Mouse (Mus musculus) liver, embryonic 13.5 days (tissue): ENCODE results near the gene Acnat1. TPM values are rescaled to one million over a fixed set of nuclear protein-coding genes. Genes with fewer than 3 reads are reported as not detected.
"Not testable (repeated sequence)": the region's sequence is repeated elsewhere in the genome, so short reads cannot be mapped to it uniquely, and the experiment has no call there.

Experiments
- ATAC-seq: fragments of 200-750 bp; cut with Nextera tagmentation; 2 replicates; pipeline ENCODE4 v1.8.0; 2017; ENCODE audit warnings: low read depth, mild to moderate bottlenecking, moderate number of reproducible peaks, moderate library complexity
- DNase-seq: peaks from one replicate; pipeline ENCODE4 v3.0.0; 2022
- H3K27ac ChIP-seq: fragments of 300-500 bp; sonication (generic); 2 replicates; pipeline ENCODE4 v1.5.1; 2015; ENCODE audit warnings: moderate library complexity, mild to moderate bottlenecking, inconsistent platforms
- H3K27me3 ChIP-seq: fragments of 300-500 bp; sonication (generic); 2 replicates; pipeline ENCODE4 v1.6.1; 2015; ENCODE audit warnings: mild to moderate bottlenecking, inconsistent platforms
- H3K36me3 ChIP-seq: fragments of 300-500 bp; sonication (generic); 2 replicates; pipeline ENCODE4 v1.6.1; 2015; ENCODE audit warnings: mild to moderate bottlenecking, inconsistent platforms
- H3K4me1 ChIP-seq: fragments of 300-500 bp; sonication (generic); replicated peaks from 2 replicates; pipeline ENCODE4 v1.6.1; 2015; ENCODE audit warnings: inconsistent platforms
- H3K4me2 ChIP-seq: fragments of 300-500 bp; sonication (generic); 2 replicates; pipeline ENCODE4 v1.6.1; 2015; ENCODE audit warnings: inconsistent platforms, mild to moderate bottlenecking, moderate library complexity
- H3K4me3 ChIP-seq: fragments of 300-500 bp; sonication (generic); replicated peaks from 2 replicates; pipeline ENCODE4 v1.5.1; 2015; ENCODE audit warnings: mild to moderate bottlenecking, inconsistent platforms
- H3K9ac ChIP-seq: fragments of 300-500 bp; sonication (generic); 2 replicates; pipeline ENCODE4 v1.6.1; 2015; ENCODE audit warnings: mild to moderate bottlenecking, inconsistent platforms
- H3K9me3 ChIP-seq: fragments of 300-500 bp; sonication (generic); replicated peaks from 2 replicates; pipeline ENCODE4 v1.6.1; 2016; ENCODE audit warnings: inconsistent platforms
- WGBS: fragments of 180-500 bp; shearing (Covaris S2); methylation state at CpG from one replicate; pipeline ENCODE4 v1.1.7; 2015; ENCODE audit not compliant: insufficient replicate concordance; 5-methylcytosine and 5-hydroxymethylcytosine counted together
- polyA plus RNA-seq: library from polyadenylated mRNA; unstranded; fragments of >200 nt; fragmentation: Nextera tagmentation; extraction: Ambion mirVana; gene quantifications from 2 replicates; pipeline ENCODE4 v1.2.1, GENCODE M21; 2015

Acnat1 gene
- 0.24 and 0.52 TPM in 2 replicates for polyA plus RNA-seq

DNA sequence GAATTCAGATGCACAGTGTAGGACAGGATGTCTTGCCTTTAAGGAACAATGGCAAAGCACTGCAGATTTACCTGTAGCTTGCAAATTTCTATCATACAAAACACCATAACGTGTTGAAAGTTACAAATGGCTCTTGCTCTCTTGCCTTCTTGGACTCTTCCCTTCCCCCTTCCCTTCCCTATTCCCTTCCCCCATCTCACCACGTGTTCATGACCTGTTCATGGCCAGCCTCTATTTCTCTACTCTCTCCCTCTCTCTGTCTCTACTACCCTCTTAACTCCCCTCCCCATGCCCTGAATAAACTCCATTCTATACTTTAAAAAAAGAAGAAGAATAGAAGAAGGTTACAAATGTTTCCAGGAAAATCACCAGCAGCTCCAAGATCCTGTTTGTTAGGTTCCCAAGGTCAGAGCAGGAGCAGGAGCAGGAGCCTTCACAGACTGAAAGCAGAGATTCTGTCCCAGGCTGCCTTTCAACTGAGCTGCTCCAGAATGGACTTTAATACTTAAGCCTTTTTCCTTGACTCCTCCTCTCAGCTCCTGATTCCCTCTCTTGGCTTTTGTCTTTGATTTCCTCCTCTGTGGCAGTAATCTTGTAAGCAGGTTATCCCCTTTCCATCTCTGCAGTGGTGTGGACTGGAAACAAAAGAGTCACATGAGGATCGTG lies at the start of gene Acnat1:
Gene Acnat1 (minus strand): TSS at position 478 of the 666 bp plus-strand sequence.
- Histone ChIP-seq H3K4me3 (peak within 1 kb of the TSS; percentile 23), H3K27me3 (no peaks in the 10 kb centered on the region), H3K36me3 (no peaks in the 10 kb centered on the region), H3K9ac (peak within 1 kb of the TSS; percentile 37; the same call in 1 of the 2 replicates), H3K4me1 (peaks cover 55% of the 10 kb centered on the region), H3K4me2 (peak within 1 kb of the TSS; percentile 52), H3K9me3 (no peaks in the 10 kb centered on the region), H3K27ac (peak within 1 kb of the TSS; percentile 88)
- DNase-seq (no peak), ATAC-seq (no peak)
- WGBS, result 37% methylated on average over 3 of the region's 3 CpGs

GRCm38 (mm10) chr4:49522576-49522975 lies 48.9 kb upstream of the Acnat1 start:
- ATAC-seq (no peak), DNase-seq (no peak)
- H3K9ac ChIP-seq, result no peak overlapping the region
- peaks cover 38% of the 10 kb centered on the region for H3K36me3 ChIP-seq
- no peaks in the 10 kb centered on the region for H3K27me3 ChIP-seq
- peaks cover 29% of the 10 kb centered on the region for H3K4me1 ChIP-seq
- H3K27ac ChIP-seq, result no peak overlapping the region
- WGBS, result 82% methylated on average over 9 of the region's 9 CpGs
- no peaks in the 10 kb centered on the region for H3K9me3 ChIP-seq
- H3K4me2 ChIP-seq, result peak overlapping the region; percentile 79; the same call in 1 of the 2 replicates
- 0 out of 2 replicates have a peak overlapping the region, but pooled peaks have one; percentile 82 for H3K4me3 ChIP-seq

GRCm38 (mm10) chr4:49521346-49521745 lies 47.6 kb upstream of the Acnat1 start:
- H3K9ac ChIP-seq, result peak overlapping the region; percentile 83
- peaks cover 41% of the 10 kb centered on the region for H3K36me3 ChIP-seq
- H3K4me2 ChIP-seq, result peak overlapping the region; percentile 79
- H3K4me3 ChIP-seq, result peak overlapping the region; percentile 82
- WGBS, result under 1% methylated on average over 17 of the region's 17 CpGs
- H3K9me3 ChIP-seq, result no peaks in the 10 kb centered on the region
- H3K4me1 ChIP-seq, result peaks cover 35% of the 10 kb centered on the region
- DNase-seq (no peak), ATAC-seq (peak; percentile 25)
- no peaks in the 10 kb centered on the region for H3K27me3 ChIP-seq
- H3K27ac ChIP-seq, result no peak overlapping the region

DNA sequence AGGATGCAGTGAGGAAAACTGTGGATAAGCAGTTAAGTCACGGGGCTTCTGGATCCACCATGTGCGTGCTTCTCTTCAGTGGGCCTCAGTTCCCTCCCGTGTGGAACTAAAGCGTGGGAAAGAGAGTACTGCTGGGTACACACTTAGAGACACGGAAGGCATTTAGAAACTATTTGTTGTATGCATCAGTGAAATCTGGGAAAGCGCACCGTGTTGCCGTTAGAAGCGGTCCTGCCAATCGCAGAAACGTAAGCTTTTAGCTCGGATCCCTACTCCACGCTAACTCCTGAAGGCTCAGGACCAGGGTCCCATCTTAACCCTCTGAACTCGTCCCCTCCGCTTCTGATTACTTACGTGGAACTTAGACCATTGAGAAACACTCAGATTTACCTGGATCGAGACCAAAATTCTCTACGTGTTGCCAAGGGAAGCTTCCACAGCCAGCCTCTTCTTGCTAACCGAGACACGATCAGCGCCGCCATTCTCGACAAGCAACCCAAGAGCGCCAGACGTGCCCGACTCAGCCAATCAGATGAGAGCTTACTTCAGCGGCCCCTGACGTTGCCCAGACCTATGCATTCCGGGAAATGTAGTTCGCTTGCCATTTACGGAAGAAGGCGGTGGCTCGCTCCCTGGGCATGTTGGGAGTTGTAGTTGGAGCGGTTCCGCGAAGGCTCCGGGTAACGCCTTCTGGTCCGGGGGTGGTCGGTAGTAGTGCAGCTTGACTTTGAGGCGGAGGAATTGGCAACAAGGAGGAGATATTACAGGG lies 47.0 kb upstream of the Acnat1 start, which contains the start of the genes Mrpl50 and Zfp189:
Gene Mrpl50 (minus strand): TSS at position 522 of the 769 bp plus-strand sequence.
Gene Zfp189 (plus strand): TSS at position 605 of the 769 bp plus-strand sequence.
- DNase-seq, result peak; percentile 92
- peak; percentile 98 for ATAC-seq
- peak within 1 kb of the TSS; percentile 85 for H3K9ac ChIP-seq
- WGBS, result under 1% methylated on average over 41 of the region's 41 CpGs
- no peaks in the 10 kb centered on the region for H3K9me3 ChIP-seq
- H3K4me3 ChIP-seq, result peak within 1 kb of the TSS; percentile 82
- H3K27ac ChIP-seq, result peak within 1 kb of the TSS; percentile 74
- H3K4me1 ChIP-seq, result peaks cover 39% of the 10 kb centered on the region
- peaks cover 38% of the 10 kb centered on the region for H3K36me3 ChIP-seq
- no peaks in the 10 kb centered on the region for H3K27me3 ChIP-seq
- H3K4me2 ChIP-seq, result peak within 1 kb of the TSS; percentile 79

DNA sequence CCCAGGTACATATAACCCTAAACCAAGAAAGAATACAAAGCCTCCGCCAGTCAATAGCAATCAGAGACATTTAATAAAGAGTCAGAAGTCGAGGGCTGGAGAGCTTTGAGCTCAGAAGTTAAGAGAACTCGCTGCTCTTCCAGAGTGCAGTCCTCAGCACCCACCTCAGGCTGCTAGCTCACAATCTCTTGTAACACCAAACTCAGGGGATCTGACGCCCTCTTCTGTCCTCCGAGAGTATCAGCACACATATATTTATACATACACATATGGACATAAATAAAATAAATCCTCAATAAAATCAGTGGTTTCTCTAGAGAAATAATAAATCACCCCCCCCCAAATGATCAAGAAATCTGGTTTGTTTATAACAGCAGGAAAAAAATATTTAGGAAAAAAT lies 45.8 kb upstream of the Acnat1 start:
- Histone ChIP-seq H3K36me3 (peaks cover 36% of the 10 kb centered on the region), H3K9ac (peak overlapping the region; percentile 23; the same call in 1 of the 2 replicates), H3K4me1 (peaks cover 41% of the 10 kb centered on the region), H3K4me3 (peak overlapping the region; percentile 82), H3K27ac (no peak overlapping the region), H3K27me3 (no peaks in the 10 kb centered on the region), H3K4me2 (peak overlapping the region; percentile 59), H3K9me3 (no peaks in the 10 kb centered on the region)
- DNase-seq (peak; percentile 21), ATAC-seq (no peak)
- whole genome bisulfite sequencing, result 54% methylated on average over 5 of the region's 5 CpGs

GRCm38 (mm10) chr4:49514441-49514840 lies 40.7 kb upstream of the Acnat1 start:
- H3K4me1 ChIP-seq, result peaks cover 27% of the 10 kb centered on the region
- no peak overlapping the region for H3K9ac ChIP-seq
- no peak for ATAC-seq
- no peak overlapping the region for H3K27ac ChIP-seq
- 89% methylated on average over 6 of the region's 6 CpGs for WGBS
- no peak overlapping the region for H3K4me3 ChIP-seq
- no peaks in the 10 kb centered on the region for H3K9me3 ChIP-seq
- H3K4me2 ChIP-seq, result no peak overlapping the region
- DNase-seq, result no peak
- no peaks in the 10 kb centered on the region for H3K27me3 ChIP-seq
- H3K36me3 ChIP-seq, result peaks cover 45% of the 10 kb centered on the region

DNA sequence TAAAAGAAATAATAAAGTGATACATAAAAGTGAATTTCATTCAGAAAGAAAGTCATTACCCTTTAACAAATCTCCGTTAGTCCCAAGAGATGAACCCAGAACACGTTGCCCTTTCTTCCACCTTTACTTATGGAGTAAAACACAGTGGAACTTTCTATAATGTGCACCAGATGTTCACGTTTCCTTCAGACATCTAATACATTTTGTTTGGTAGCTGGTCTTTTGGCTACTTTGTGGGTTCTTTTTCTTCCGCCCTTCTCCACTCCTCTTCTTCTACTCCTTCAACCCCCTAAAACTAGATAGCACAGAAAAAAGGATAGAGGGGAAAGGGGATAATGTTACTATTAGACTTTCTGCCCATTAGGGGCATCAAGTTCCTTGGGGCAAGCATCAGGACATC lies 38.9 kb upstream of the Acnat1 start:
- H3K36me3 ChIP-seq, result peaks cover 35% of the 10 kb centered on the region
- no peaks in the 10 kb centered on the region for H3K27me3 ChIP-seq
- H3K27ac ChIP-seq, result no peak overlapping the region
- no peaks in the 10 kb centered on the region for H3K9me3 ChIP-seq
- no peak overlapping the region for H3K4me2 ChIP-seq
- H3K4me1 ChIP-seq, result peaks cover 13% of the 10 kb centered on the region
- H3K9ac ChIP-seq, result no peak overlapping the region
- H3K4me3 ChIP-seq, result no peak overlapping the region
- WGBS, result 86% methylated on average over 4 of the region's 4 CpGs
- DNase-seq (no peak), ATAC-seq (no peak)

DNA sequence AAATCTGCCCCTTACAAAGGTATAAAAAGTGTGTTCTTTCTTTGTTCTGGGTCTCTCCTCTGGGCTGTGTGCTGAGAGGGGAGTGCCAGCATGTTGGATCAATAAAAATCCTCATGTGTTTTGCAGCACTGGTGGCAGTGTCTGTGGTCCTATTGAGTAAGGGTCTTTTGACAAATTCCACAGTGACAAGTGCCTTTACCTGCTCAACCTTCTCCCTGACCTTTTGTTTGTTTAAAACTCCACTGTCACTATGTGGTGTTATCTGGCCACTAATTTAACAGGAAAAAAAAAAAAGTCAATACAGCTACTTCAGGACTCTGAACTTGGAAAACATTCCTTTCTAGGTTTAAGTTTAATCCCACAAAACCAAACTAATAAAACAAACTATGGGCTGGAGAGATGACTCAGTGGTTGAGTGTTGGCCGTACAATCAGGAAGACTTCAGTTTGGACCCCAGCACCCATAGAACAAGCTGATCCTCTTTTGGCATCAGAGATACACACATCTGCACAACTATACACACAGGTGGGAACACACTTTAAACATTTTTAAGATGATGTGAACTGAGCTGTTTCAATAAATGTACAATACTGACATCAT lies 36.6 kb upstream of the Acnat1 start:
- H3K27ac ChIP-seq, H3K9ac ChIP-seq: not testable (repeated sequence)

DNA sequence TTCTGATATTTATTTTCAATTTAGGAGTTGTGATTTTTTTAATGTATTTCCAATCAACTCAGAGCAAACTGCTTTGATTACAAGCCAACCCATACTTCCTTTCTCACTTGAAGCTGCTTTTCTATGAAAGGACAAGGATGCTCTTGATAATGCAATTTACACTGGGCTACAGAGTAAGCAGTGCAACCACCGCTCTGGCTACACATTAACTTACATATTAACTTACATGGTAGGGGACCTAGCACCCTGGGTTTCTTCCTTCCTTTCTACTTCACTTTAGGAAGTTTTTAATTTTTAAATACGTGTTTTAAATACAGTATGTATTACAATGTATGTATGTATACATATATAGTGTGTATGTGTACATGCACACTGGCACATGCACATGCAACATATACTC lies 35.5 kb upstream of the Acnat1 start:
- 74% methylated on average over 2 of the region's 2 CpGs for WGBS
- no peak for DNase-seq
- H3K27me3 ChIP-seq, result no peaks in the 10 kb centered on the region
- H3K4me1 ChIP-seq, result peaks cover 7% of the 10 kb centered on the region
- H3K27ac ChIP-seq, result no peak overlapping the region
- no peak overlapping the region for H3K4me2 ChIP-seq
- H3K4me3 ChIP-seq, result no peak overlapping the region
- no peaks in the 10 kb centered on the region for H3K9me3 ChIP-seq
- ATAC-seq, result peak; percentile 43; the same call in 1 of the 2 replicates
- no peak overlapping the region for H3K9ac ChIP-seq
- H3K36me3 ChIP-seq, result peaks cover 23% of the 10 kb centered on the region

More for the DNA sequence above, 36.6 kb upstream of the Acnat1 start:
- peak; percentile 55 for ATAC-seq
- H3K9me3 ChIP-seq, DNase-seq, H3K4me2 ChIP-seq, H3K27me3 ChIP-seq, H3K4me3 ChIP-seq, H3K4me1 ChIP-seq: not testable (repeated sequence)
- peaks cover 29% of the 10 kb centered on the region for H3K36me3 ChIP-seq
- WGBS, result 83% methylated on average over 1 of the region's 1 CpGs

DNA sequence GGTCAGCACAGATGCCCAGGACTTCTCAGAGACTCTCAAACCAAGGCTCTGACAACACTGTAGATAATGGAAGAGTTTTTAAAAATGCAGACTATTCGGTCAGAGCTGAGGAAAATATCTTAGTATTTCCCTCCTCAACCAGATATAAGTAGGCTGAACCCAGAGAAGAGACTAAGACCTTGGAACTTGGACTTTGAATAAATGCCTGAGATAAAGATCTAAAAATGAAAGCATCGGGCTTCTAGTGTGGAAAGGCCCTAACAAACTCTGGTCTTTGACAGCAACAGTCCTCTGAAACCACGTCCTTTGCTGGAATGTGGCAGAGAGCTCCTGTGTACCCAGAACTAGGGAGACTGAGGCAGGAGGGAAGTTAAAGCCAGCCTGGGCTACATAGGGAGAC lies 32.7 kb upstream of the Acnat1 start, which contains the start of gene Baat:
Gene Baat (minus strand): TSS at position 172 of the 400 bp plus-strand sequence.
- 42% methylated on average over 3 of the region's 3 CpGs for WGBS
- Histone ChIP-seq H3K27me3 (no peaks in the 10 kb centered on the region), H3K9me3 (no peaks in the 10 kb centered on the region), H3K4me1 (peaks cover 7% of the 10 kb centered on the region), H3K4me2 (no peak within 1 kb of the TSS), H3K9ac (no peak within 1 kb of the TSS), H3K27ac (no peak within 1 kb of the TSS), H3K4me3 (no peak within 1 kb of the TSS), H3K36me3 (no peaks in the 10 kb centered on the region)
- DNase-seq (no peak), ATAC-seq (no peak)

GRCm38 (mm10) chr4:49503563-49503962 lies 29.9 kb upstream of the Acnat1 start:
- Histone ChIP-seq H3K4me3 (no peak overlapping the region), H3K27ac (no peak overlapping the region), H3K9ac (no peak overlapping the region), H3K4me2 (no peak overlapping the region), H3K27me3 (no peaks in the 10 kb centered on the region), H3K9me3 (no peaks in the 10 kb centered on the region), H3K4me1 (peaks cover 7% of the 10 kb centered on the region), H3K36me3 (no peaks in the 10 kb centered on the region)
- WGBS, result 75% methylated on average over 1 of the region's 1 CpGs
- ATAC-seq, result no peak
- DNase-seq, result no peak
